Mouse (Mus musculus) heart, adult 2 months (tissue): ENCODE measurements around the gene Tacc2. TPM values are rescaled to one million over a fixed set of nuclear protein-coding genes. Genes with fewer than 3 reads are reported as not detected.
A peak's percentile ranks its signal among the peaks of the same experiment; 100 is the strongest.

Source experiments
- DNase-seq, 2 experiments: peaks; one replicate each; pipeline ENCODE4 v3.0.0; 2021
- H3K27ac ChIP-seq: fragments of 200-600 bp; 2 replicates; pipeline ENCODE4 v1.8.1; 2022
- H3K27me3 ChIP-seq: fragments of 200-500 bp; 2 replicates; pipeline ENCODE4 v1.6.1; 2012; ENCODE audit warnings: mild to moderate bottlenecking, low read length, inconsistent platforms, mixed read lengths; ENCODE audit not compliant: control insufficient read depth, insufficient read depth
- H3K36me3 ChIP-seq: fragments of 200-500 bp; 2 replicates; pipeline ENCODE4 v1.6.1; 2012; ENCODE audit warnings: low read length, inconsistent platforms; ENCODE audit not compliant: control insufficient read depth, insufficient read depth
- H3K4me1 ChIP-seq: fragments of 200-500 bp; 2 replicates; pipeline ENCODE4 v1.6.1; 2011; ENCODE audit warnings: low read length; ENCODE audit not compliant: control insufficient read depth, insufficient read depth
- H3K4me3 ChIP-seq: fragments of 200-600 bp; 2 replicates; pipeline ENCODE4 v1.8.1; 2022
- H3K79me2 ChIP-seq: fragments of 200-500 bp; replicated peaks from 2 replicates; pipeline ENCODE4 v1.6.1; 2012; ENCODE audit warnings: mild to moderate bottlenecking, inconsistent platforms, low read length, moderate library complexity, mixed read lengths; ENCODE audit not compliant: control insufficient read depth, insufficient read depth
- H3K9ac ChIP-seq: fragments of 200-500 bp; 2 replicates; pipeline ENCODE4 v1.6.1; 2012; ENCODE audit warnings: low read depth, mild to moderate bottlenecking, control low read depth, inconsistent platforms, low read length, mixed read lengths
- CTCF ChIP-seq: fragments of 200-600 bp; IDR thresholded peaks from 2 replicates; pipeline ENCODE4 v1.8.1; 2022; ENCODE audit warnings: antibody characterized with exemption, mild to moderate bottlenecking, moderate library complexity
- EP300 ChIP-seq: fragments of 200-500 bp; IDR thresholded peaks from 2 replicates; pipeline ENCODE4 v1.6.1; 2011; ENCODE audit warnings: low read depth, low read length, control low read depth; ENCODE audit not compliant: insufficient read depth
- POLR2A ChIP-seq: fragments of 200-500 bp; IDR thresholded peaks from 2 replicates; pipeline ENCODE4 v1.6.1; 2011; ENCODE audit warnings: mild to moderate bottlenecking, low read depth, low read length, control low read depth; ENCODE audit not compliant: insufficient read depth
- WGBS: fragments of 180-500 bp; shearing (Covaris S2); methylation state at CpG from one replicate; pipeline ENCODE4 v1.1.7; 2018; 5-methylcytosine and 5-hydroxymethylcytosine counted together
- intact Hi-C: fragments of 180-260 bp; cut with DNase I; formaldehyde crosslinking; loops from one replicate; pipeline ENCODE4 v1.15.1; 2025
- polyA plus RNA-seq: library from polyadenylated mRNA; depleted of rRNA; stranded (reverse); fragments of >200 nt; gene quantifications from 2 replicates; pipeline ENCODE4 v1.2.3, GENCODE M21; 2012
- total RNA-seq, 2 experiments: library from RNA; stranded (reverse); gene quantifications; 2 replicates each; pipeline ENCODE4 v1.2.3; 2021

Tacc2 gene
- total and polyA plus RNA-seq, 3 experiments = 117 to 480 (median 339) TPM

DNA sequence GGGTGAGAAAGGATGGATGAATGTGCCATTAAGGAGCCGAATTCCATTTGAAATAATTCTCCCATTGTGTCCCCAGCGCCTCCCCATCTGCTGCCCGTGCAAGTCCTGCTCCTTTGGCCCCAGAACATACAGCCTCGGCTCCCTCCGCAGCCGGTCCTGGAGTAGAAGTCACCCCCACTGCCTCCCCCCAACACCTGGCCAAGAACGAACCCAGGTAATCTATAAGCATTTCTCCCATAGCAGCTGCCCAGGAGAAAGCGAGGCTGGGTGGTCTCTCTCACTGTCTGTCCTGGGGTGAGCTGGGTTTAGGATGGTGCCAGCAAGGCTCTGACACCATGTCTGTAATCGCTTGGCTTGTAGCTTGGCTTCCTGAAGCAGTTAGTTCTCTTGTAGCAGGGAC, 97.3 kb downstream of the Tacc2 start:
- TF ChIP-seq EP300 (no peak), CTCF (no peak), POLR2A (no peak)
- H3K9ac ChIP-seq = no peak overlapping the region

DNA sequence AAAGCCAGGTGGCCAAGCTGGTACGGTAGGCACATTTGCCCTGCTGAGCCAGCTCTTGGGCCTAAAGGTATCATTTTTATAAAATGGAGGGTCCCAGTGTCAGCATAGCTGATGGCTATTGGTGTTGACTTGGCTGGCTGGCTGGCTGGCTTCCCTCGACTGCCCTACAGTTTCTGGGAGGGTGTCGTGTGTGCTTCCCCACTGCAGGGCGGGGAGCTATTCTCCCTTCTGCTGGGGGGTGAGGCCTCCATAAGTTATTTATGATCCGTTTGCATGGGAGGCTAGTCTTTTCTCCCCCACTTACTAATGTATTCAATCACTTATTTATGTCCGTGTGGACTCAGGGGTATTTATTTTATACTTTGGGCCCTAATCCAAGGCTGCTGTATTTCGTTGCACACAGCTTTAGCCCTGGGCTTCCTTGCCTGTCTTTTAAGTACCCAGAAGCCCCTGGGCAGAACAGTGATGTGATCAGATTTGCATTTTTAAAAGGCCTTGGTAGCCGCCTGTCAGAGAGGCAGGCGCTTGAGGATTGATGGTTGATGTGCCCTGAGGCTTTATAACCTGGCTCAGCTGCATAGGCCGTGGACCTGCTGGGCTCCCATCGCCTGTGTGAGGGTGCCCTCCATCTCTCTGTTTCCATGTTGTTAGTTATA, 99.8 kb downstream of the Tacc2 start:
- intact Hi-C loops = loop anchor here (5.0 kb wide), 1 partner anchor 40 kb away; no protein-coding TSS in a partner anchor
- DNase-seq = no peak
- no peak for TF ChIP-seq POLR2A
- no peak for TF ChIP-seq CTCF
- no peak for TF ChIP-seq EP300
- Histone ChIP-seq H3K27ac (no peak overlapping the region; the same call in 1 of the 2 replicates), H3K4me3 (no peak overlapping the region), H3K9ac (no peak overlapping the region), H3K4me1 (peaks cover 20% of the 10 kb centered on the region), H3K27me3 (no peaks in the 10 kb centered on the region), H3K36me3 (peaks cover 9% of the 10 kb centered on the region), H3K79me2 (peaks cover 1% of the 10 kb centered on the region; the same call in 1 of the 2 replicates)
- WGBS = 86% methylated on average over 11 of the region's 11 CpGs

More for the DNA sequence above, 97.3 kb downstream of the Tacc2 start:
- no peak overlapping the region for H3K27ac ChIP-seq
- H3K4me1 ChIP-seq = peaks cover 37% of the 10 kb centered on the region
- DNase-seq = no peak
- intact Hi-C loops = no loop called here
- H3K79me2 ChIP-seq = peaks cover 1% of the 10 kb centered on the region; the same call in 1 of the 2 replicates
- no peak overlapping the region for H3K4me3 ChIP-seq
- peaks cover 18% of the 10 kb centered on the region for H3K36me3 ChIP-seq
- 75% methylated on average over 9 of the region's 9 CpGs for WGBS
- H3K27me3 ChIP-seq = no peaks in the 10 kb centered on the region

DNA sequence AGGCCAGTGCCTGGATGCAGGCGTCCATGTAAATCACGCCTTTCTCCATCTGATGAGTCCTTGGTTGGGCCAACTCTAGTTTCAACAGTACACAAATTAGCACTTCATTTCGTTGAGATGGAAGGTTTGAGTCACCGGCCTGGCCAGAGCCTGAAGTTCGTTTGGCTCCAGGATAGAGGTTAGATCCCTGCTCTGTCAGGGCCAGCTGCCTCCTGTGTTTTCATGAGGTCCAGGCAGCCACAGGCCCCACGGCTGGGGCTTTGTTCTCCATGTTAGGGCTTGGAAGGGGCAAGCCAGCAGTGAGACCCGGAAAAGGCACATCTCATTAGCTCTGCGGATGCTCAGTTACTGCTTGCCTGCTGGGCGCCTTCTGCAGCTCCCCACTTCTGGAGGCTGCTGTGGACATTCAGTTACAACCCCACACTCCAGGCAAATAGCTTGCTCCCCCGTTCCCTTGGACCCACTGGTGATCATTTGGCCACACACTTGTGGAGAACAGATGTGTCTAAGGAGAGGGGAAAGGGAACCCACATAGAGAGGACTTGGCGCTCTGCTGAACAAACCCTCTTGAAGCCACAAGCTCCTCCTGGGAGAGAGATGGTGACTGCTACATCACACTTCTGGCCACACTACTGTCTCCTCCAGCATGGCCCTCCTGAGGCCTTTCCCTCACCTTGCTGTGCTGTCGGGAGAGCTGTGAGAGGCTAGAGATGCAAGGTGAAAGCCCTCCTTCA, 100.5 kb downstream of the Tacc2 start:
- H3K36me3 ChIP-seq = peaks cover 11% of the 10 kb centered on the region
- peak in 1 of 2 experiments; percentile 55 for DNase-seq
- WGBS = 73% methylated on average over 12 of the region's 12 CpGs
- H3K9ac ChIP-seq = peak overlapping the region; percentile 10; the same call in 1 of the 2 replicates
- TF ChIP-seq EP300 (no peak), POLR2A (no peak), CTCF (no peak)
- peak overlapping the region; percentile 71 for H3K27ac ChIP-seq
- no peak overlapping the region for H3K4me3 ChIP-seq
- peaks cover 1% of the 10 kb centered on the region; the same call in 1 of the 2 replicates for H3K79me2 ChIP-seq
- H3K4me1 ChIP-seq = peaks cover 18% of the 10 kb centered on the region
- intact Hi-C loops = loop anchor here (5.0 kb wide), 1 partner anchor 40 kb away; no protein-coding TSS in a partner anchor
- H3K27me3 ChIP-seq = no peaks in the 10 kb centered on the region

DNA sequence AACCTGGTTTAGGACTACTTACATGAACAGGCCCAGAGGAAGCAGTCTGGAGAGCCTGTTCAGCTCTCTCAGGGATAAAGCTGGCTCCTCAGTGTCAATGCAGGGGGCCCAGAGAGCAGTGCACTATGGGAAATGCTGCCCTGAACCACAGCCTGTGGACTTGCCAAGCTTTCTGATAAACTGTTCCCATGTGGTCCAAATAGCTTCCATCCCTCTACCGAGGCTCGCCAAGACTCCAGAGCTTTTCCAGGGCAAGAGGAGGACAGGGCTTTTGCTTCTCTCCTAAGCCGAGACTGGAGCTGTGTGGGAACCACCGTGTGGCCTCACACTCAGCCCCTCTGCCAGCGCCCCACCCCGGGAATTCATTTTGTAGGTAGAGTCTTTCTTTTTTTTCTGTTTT, 101.2 kb downstream of the Tacc2 start:
- Histone ChIP-seq H3K4me1 (peaks cover 14% of the 10 kb centered on the region), H3K27ac (peak overlapping the region; percentile 71)
- intact Hi-C loops = loop anchor here (5.0 kb wide), 1 partner anchor 39 kb away; no protein-coding TSS in a partner anchor

DNA sequence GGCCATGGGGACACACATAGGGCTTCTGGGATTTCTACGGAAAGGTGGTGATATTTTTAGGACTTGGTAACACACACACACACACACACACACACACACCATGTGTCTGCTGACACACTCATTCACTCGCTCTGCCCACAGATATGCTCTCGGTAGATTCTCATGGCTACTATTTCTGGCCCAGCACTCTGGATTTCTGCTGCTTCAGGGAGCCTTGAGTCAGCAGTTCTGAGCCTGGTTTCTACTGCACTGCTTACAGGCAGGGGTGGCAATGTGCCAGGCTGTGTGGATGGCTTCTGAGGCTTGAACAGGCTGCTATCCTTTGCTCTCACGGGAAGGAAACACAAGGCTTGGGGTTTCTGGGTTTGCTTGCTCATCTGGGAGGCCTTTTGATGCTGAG, 104.6 kb downstream of the Tacc2 start:
- H3K27ac ChIP-seq = no peak overlapping the region
- intact Hi-C loops = no loop called here

More for the DNA sequence above, 101.2 kb downstream of the Tacc2 start:
- Histone ChIP-seq H3K79me2 (peaks cover 1% of the 10 kb centered on the region; the same call in 1 of the 2 replicates), H3K4me3 (no peak overlapping the region), H3K9ac (0 out of 2 replicates have a peak overlapping the region, but pooled peaks have one; percentile 10), H3K27me3 (no peaks in the 10 kb centered on the region), H3K36me3 (peaks cover 11% of the 10 kb centered on the region)
- no peak for TF ChIP-seq CTCF
- peak; percentile 82 for TF ChIP-seq EP300
- no peak for TF ChIP-seq POLR2A
- DNase-seq = peak; percentile 63 to 83
- 51% methylated on average over 6 of the region's 6 CpGs for WGBS

More for the DNA sequence above, 104.6 kb downstream of the Tacc2 start:
- Histone ChIP-seq H3K4me3 (no peak overlapping the region), H3K79me2 (0 out of 2 replicates have a peak, but pooled peaks cover 2% of the 10 kb centered on the region), H3K36me3 (peaks cover 11% of the 10 kb centered on the region), H3K27me3 (no peaks in the 10 kb centered on the region), H3K9ac (no peak overlapping the region), H3K4me1 (peaks cover 10% of the 10 kb centered on the region)
- TF ChIP-seq POLR2A (no peak), EP300 (peak; percentile 69)
- DNase-seq = peak; percentile 58 to 65
- WGBS = 30% methylated on average over 4 of the region's 4 CpGs
